Mouse (Mus musculus) kidney, adult 2 months (tissue): Measurements from ENCODE around the gene Ap5s1.

ENCODE experiments used
- CTCF ChIP-seq: fragments of 200-500 bp; conservative IDR thresholded peaks from 2 replicates; pipeline ENCODE4 v1.5.1; 2011; ENCODE audit warnings: low read depth, mild to moderate bottlenecking, control low read depth, low read length, moderate library complexity, mixed read lengths; ENCODE audit not compliant: insufficient read depth, insufficient read length
- POLR2A ChIP-seq: fragments of 200-500 bp; IDR thresholded peaks from one replicate; pipeline ENCODE4 v1.6.1; 2011; ENCODE audit warnings: low read depth, low read length, control low read depth

DNA sequence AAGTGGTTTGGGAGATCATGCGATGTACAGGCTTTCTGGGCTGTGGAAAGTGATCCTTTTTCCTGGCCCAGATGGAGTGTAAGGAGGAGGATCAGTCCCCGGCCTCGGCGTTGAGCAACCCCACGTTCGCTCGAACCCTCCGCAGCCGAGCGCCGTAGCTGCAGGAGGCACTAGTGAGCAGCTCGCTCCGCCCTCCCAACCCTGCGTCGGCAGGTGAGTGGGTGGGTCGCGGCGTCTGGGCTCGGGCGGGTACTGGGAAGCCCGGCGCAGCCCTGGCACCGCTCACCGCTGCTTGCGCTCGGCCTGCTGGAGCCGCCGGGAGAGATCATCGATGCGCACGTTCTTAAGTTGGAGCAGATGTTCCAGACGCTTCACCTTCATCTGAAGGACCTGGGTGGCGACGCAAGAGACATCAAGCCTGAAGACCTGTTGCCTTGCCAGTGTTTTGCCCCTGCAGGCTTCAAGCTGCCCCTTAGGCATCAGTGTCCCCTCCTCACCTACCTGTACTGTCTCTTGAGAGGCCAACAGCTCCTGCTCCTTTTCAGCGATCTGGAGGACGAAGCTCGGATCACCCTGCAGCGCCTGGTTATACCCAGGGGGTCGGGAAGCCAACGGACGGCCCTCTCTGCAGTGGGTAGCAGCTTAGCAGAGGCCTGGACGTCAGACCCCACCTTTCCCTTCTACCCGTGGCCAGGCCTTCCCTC, 35.3 kb upstream of the Ap5s1 start:
- TF ChIP-seq CTCF (0 out of 2 replicates have a peak, but pooled peaks have one; percentile 12), POLR2A (no peak)
